Mouse (Mus musculus): Measurements from ENCODE around the gene Slc39a2. TPM values are rescaled to one million over a fixed set of nuclear protein-coding genes. Genes with fewer than 3 reads are reported as not detected.
"Not testable (repeated sequence)": the region's sequence is repeated elsewhere in the genome, so short reads cannot be mapped to it uniquely, and the experiment has no call there.

Gene Slc39a2
- total RNA-seq, 4 experiments from 2014 or later: 0.20 to 1.2 (median 0.66) TPM

DNA sequence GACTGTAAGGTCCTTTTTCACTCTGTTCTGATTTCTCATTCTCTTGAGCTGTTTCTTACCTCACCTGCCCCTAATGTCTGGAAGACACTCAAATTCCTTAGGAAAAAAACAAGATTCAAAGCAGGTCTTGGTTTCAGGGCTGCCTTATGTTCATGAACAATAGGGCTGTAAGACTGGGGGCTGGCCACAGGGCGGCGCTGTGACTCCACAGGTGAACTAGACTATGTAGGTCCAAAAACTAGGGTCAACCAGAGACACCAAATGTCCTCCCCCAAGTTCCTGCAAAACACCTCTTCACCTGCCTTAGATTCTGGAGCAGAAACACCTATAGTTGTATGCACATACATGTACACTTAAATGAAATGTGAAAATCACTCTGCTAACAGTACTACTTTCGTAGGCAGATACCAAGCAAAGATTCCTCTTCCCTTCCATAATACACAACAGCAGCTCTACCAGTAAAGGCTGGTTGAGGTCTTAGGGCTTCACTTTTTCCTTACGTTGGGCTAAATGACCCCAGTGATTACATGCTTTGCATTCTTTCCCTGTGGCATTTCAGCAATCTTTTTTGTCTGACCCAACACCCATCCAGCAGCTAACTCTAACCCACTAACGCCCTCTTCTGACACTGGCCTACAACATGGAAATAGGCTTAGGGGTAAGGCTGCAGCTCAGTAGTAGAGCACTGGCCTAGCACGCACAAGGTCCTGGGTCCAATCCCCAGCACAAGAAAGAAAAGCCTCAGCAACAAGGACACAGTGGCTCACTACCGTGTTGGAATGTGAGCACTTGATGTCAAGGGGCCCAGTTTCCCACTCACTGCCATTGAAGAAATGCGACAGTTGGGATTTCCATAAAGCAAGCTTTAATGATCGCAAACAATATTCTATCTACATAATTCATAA lies 10.4 kb downstream of the Slc39a2 start:
- DNase-seq: peak; percentile 49

DNA sequence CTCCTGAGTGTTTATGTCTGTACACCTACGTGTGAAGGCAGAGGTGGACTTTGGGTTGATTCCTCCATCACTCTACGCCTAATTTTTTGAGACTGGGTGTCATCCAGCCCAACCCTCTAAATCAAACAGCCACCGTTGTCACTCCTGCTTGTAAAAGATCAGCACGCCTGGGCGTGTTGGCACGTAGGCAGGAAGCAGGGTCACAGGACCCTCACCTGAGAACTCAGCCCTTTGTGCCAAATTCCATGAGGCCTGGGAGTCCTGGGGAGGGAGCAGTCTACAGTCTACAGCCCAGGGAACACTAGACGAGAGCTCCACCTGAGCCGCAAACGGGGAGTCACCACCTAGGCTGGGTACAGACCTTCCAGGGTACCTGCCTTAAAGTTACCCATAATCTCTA lies 11.1 kb downstream of the Slc39a2 start:
- DNase-seq: no peak

DNA sequence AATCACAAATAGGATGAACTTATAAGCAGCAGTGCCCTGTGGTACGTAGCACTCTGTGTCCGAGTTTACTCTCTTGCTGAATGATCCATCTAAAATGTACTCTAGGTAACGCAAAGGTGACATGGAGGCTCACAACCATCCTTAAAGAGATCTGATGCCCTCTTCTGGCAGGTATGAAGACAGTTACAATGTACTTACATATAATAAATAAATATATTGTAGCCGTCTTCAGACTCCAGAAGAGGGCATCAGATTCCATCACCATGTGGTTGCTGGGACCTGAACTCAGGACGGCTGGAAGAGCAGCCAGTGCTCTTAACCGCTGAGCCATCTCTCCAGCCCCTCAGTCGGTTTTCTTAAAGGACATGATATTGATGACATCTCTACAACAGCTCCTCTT lies 12.0 kb downstream of the Slc39a2 start:
- DNase-seq: no peak

DNA sequence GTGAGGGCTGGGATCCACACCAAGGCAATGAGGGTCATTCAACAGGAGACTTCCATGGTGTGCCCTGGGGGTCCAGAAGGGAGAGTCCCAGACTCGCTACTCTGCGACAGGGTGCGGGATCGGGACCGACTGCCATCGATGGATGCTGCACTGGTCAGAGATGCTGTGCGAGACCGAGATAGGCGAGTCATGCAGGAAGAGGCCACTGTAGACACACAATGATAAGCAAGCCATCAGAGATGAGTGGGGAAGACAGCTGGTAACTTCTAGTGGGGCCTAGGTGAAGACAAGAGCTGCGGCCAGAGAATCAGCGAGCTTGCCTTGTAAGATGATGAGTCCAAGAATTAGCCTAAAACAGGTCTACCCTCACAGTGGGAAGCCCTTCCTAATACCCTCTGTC lies 13.4 kb downstream of the Slc39a2 start:
- DNase-seq: no peak

GRCm38 (mm10) chr14:51911301-51911700 lies 18.6 kb downstream of the Slc39a2 start:
- no peak for DNase-seq

GRCm38 (mm10) chr14:51912391-51913061 lies 19.8 kb downstream of the Slc39a2 start:
- DNase-seq: peak; percentile 44

DNA sequence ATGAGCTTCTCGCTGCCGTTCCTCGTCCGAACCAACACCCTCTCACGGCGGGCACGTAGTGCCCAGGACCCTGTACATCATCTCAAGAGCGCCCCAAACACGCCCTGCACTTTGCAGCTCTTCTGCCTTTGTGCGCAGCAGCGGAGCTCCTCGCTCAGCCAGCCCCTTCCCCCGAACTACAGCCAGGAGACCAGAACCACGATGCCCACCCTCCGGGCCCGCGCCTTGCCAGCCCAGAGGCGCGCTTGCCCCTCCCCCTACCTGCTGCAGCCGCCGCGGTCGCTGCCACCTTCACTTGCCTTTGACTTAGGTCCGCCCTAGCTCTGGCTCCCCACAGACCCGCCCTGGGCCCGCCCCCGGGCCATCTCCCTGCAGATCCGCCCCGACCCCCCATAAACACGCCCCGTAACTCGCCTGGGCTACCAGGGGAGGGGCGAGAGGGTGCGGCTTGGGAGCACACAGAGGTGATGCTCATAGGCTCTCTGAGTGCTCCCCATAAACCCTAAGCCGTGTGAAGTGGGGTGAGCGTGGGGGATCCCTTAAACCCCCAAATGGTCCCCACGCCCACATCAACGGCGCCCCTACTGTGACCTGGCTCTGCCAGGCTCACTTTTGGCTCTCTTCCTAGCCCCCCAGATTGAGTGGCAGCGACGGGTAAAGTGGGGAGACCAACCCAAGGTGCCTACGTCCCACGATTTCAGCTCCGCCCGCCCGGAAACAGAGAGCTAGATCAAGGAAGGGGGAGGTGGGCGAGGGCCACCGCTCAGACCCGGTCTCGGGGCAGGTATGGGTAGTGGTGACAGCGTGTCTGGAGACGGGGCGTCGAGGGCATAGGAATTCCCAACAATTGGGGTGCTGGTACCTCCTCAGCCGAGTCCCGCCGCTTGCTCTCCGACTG lies 20.6 kb downstream of the Slc39a2 start:
- DNase-seq: peak; percentile 83

DNA sequence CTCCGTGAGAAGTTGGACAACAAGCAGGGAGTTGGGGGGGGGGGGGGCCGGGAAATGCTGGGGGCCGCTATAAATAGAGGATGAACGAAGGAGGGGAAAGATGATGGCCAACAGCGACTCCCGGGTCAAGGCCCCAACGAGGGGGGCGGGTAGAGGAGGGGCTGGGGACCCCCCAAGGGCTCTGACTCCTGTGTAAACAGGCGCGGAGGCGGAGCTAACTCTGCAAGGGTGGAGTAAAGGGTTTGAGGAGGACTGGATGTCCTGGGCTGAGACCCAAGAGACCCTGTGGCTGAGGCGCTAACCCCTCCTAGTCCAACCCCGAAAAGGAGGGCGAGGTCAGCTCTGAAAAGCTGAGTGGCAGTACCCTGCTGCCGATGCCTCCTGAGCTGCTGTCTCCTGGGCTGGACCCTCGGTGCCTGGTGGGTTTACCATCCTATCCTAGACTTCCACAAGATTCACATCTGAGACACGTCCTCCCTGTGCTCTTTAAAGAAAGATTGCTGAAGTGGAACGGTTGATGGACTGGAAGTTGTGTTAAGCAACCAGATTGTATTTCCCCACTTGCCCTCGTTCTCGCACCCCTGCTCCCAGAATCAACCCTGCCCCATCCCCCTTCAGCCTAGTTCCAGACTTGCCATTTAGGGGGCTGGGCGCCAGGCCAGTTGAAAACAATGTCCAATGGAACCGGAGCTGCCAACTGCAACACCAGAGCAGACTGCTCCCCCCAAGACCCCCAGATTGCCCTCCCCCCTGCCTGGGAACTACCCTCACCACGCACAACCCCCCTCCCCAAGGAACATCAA lies 21.5 kb downstream of the Slc39a2 start, which contains the start of gene Ndrg2:
Gene Ndrg2 (minus strand): TSS at position 199 of the 803 bp plus-strand sequence.
- DNase-seq: peak; percentile 69

DNA sequence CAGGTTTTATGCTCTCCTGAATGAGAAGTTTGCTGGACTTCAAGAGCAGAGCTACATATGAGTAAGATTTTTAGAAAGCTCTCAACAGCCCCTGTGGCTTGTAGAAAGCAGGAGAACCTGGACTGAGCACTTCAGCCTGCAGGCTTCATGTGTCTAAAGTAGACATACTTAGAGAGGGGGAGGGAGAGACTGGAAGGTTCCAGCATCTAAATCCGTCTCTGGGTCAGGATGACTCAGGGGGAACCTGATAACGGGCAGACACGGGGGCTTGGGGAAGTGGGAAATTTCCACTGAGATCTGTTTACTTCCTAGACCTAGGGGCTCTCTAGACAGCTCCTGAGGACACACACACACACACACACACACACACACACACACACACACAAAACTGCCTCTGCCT lies 22.3 kb downstream of the Slc39a2 start:
- no peak for DNase-seq

- no peak for DNase-seq
These were observed 23.9 kb downstream of the Slc39a2 start for GRCm38 (mm10) chr14:51916539-51916938.

GRCm38 (mm10) chr14:51918125-51918524 lies 25.4 kb downstream of the Slc39a2 start, which contains the start of gene Tppp2:
Gene Tppp2, plus strand, starts transcription at chr14:51918425.
- no peak for DNase-seq

DNA sequence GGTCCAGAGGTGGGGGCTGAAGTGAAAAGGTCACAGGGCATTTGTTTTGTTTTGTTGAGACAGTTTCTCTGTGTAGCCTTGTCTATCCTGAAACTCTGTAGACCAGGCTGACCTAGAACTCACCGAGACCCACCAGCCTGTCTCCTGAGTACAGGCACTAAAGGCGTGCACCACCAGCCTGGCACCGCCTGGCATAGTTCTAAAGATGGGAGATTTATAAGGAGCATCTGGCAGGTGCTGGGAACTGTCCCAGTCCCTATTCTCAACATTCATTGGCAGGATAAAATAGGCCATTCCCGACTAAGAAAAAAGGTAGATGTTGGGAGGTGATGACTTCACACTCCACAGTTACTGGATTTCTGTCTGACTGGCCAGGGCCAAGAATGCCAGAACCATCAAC lies 26.3 kb downstream of the Slc39a2 start:
- DNase-seq: no peak

DNA sequence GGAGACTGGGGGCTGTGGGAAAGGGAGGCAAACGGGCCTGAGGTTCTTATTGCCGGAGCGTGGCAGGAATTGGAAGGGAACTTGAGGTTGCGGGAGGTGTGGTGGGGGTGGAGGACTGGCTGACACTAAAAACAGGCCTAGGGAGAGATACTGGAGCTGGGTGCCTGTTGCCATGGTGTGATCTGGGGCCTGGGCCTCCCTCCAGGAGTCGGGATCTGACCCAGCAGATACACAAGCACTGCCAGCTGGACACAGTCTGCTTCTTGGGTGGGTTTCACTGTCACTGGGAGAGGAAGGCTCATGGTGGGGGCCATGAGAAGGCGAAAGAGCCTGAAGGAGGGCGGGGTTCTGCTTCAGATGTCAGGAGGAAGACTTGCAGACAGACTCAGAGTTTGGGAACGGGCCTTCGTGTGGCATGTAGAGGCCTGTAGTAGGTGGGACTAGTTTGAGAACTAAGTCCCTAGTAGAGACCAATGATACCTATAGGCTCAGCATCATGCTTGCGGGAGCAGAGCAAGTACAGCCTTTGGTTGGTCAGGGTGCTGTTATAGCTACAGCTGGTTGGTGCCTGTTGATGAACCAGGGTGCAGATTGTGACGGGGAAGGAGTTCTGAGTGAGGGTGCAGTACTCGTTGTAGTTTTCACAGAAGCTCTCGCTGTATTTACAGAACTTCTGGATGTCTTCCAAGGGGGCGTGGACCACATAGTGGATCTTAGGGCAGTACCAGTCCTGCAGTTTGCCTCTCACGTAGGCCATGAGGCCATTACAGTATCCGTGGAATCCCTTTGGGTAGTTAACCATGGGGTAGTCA lies 29.3 kb downstream of the Slc39a2 start:
- DNase-seq: no peak

GRCm38 (mm10) chr14:51922571-51922865 lies 29.8 kb downstream of the Slc39a2 start, which contains the start of gene Rnase13:
Gene Rnase13, minus strand, starts transcription at chr14:51922773.
- DNase-seq: no peak

DNA sequence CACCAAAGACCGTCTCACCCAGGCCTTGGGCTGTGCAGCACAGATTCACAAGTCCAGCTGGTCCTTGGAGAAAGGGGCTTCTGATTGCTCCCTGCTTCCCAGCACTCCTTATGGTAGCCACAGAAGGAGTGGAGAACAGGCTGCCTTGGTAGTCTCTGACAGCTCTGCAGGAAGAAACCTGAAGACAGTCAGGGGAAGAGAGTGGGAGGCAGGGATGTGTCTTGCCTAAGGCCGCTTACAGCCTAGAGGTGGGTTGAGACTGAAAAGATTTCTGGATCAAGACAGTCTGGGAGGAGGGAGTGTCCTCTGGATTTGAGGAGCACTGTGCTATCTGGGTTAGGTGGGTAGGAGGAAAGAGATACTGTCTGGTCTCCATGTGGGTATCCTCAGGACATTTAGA lies 30.2 kb downstream of the Slc39a2 start:
- DNase-seq: no peak

GRCm38 (mm10) chr14:51923492-51923891 lies 30.8 kb downstream of the Slc39a2 start:
- DNase-seq: no peak

GRCm38 (mm10) chr14:51926930-51927329 lies 34.2 kb downstream of the Slc39a2 start:
- not testable (repeated sequence) for DNase-seq

- no peak for DNase-seq
These were observed 36.7 kb downstream of the Slc39a2 start for GRCm38 (mm10) chr14:51929309-51929943.

- no peak for DNase-seq
These were observed 37.3 kb downstream of the Slc39a2 start for GRCm38 (mm10) chr14:51929968-51930367.

- peak; percentile 61 for DNase-seq
These were observed 38.1 kb downstream of the Slc39a2 start for GRCm38 (mm10) chr14:51930824-51931223.

Measured in adrenal gland, adult 8-10 months (tissue).